Mouse (Mus musculus) G1E (cell line): ENCODE data around the gene Car9.

Experiments used
- CTCF ChIP-seq: IDR thresholded peaks from 2 replicates; pipeline ENCODE4 v1.5.1; 2012; ENCODE audit warnings: low read depth, low read length, inconsistent platforms, mixed read lengths
- GATA1 ChIP-seq: IDR thresholded peaks from 2 replicates; pipeline ENCODE4 v1.6.1; 2012; ENCODE audit warnings: borderline replicate concordance, low read length, inconsistent platforms, mixed read lengths
- GATA2 ChIP-seq: IDR thresholded peaks from 2 replicates; pipeline ENCODE4 v1.6.1; 2012; ENCODE audit warnings: low read depth, low read length, inconsistent platforms, borderline replicate concordance

GRCm38 (mm10) chr4:43535628-43536027 is 28.9 kb downstream of the Car9 start:
- no peak for TF ChIP-seq GATA1
- no peak for TF ChIP-seq CTCF
- no peak for TF ChIP-seq GATA2
